In genomic region chr6:40784378-40784777, GRCm38 (mm10) we compare ENCODE assay signal across 13 mouse cellular contexts.
"Had no signal": no experiment of that assay in that cellular context is flagged by ENCODE, and none has a peak within 500 bp of the region (broad histone marks: within the 10 kb centered on the region; RNA-seq: fewer than 3 reads in every experiment).

No protein-coding gene starts in this region.

- H3K27me3 ChIP-seq: midbrain, embryonic 12.5 days; neural tube, embryonic 12.5 days had no signal

- H3K36me3 ChIP-seq: midbrain, embryonic 10.5 days; midbrain, embryonic 12.5 days; neural tube, embryonic 12.5 days had no signal

- H3K27ac ChIP-seq: midbrain, embryonic 10.5 days; midbrain, embryonic 12.5 days; neural tube, embryonic 12.5 days had no signal

- H3K4me1 ChIP-seq: midbrain, embryonic 10.5 days; midbrain, embryonic 12.5 days; neural tube, embryonic 12.5 days had no signal

- DNase-seq: lung, adult 18-20 months; lung, embryonic 14.5 days; lung, postnatal 10 days; lung, postnatal 4 days; midbrain, embryonic 14.5 days; right cerebral cortex, postnatal 14 days; spleen, adult 18-20 months; thymus, adult 18-20 months; thymus, postnatal 25 days; thymus, postnatal 4 days had no signal

- H3K9me3 ChIP-seq: midbrain, embryonic 10.5 days; midbrain, embryonic 12.5 days; neural tube, embryonic 12.5 days had no signal

- H3K4me3 ChIP-seq: midbrain, embryonic 10.5 days; midbrain, embryonic 12.5 days; neural tube, embryonic 12.5 days had no signal

- H3K9ac ChIP-seq: lung, embryonic 14.5 days; midbrain, embryonic 12.5 days; neural tube, embryonic 12.5 days had no signal

- H3K4me2 ChIP-seq: lung, embryonic 14.5 days; midbrain, embryonic 12.5 days; neural tube, embryonic 12.5 days had no signal
